Mouse (Mus musculus) liver, adult 2 months (tissue): ENCODE results near the gene Clcn7.

Experiments used
- CTCF ChIP-seq: fragments of 200-500 bp; IDR thresholded peaks from 2 replicates; pipeline ENCODE4 v1.5.1; 2011; ENCODE audit warnings: low read depth, low read length, control low read depth
- POLR2A ChIP-seq: fragments of 200-500 bp; IDR thresholded peaks from 2 replicates; pipeline ENCODE4 v1.6.1; 2011; ENCODE audit warnings: low read length, control low read depth; ENCODE audit not compliant: insufficient read depth; ENCODE audit errors: extremely low read depth

DNA sequence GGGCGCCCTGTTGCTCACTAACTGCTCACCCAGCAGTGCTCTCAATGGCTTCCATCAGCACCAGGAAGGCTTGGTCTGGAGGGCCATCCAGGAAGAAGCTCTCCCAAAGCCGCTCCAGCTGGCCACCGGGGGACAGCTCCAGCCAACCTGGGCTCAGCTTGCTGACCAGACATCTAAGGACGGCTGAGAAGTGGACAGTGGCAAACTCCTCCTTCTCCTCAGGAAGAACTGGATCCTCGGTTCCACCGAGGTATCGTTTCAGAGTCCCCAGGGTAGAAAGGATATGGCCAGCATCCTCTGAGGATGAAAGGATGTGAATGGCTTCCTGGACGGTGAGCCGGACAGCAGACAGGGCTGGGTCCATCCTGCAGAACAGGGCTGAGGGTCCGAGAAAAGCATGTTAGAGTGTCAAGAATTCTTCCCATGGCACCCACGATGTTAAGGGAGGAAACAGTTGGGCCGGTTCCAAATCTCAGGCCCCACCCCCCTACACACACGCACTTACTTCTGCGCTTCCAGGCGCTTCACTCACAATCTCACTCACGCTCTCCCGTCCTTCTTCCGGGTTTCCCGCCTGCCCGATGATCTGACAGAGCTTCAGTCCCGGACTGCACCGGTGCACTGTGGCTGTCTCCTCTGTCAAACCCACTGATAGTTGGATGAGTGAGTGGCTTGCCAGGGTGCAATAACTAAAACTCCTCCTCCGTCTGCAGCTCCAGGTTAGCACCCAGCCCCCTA, 18.1 kb upstream of the Clcn7 start:
- TF ChIP-seq CTCF (no peak), POLR2A (no peak)
